Mouse (Mus musculus) left cerebral cortex, postnatal 14 days (tissue): Measurements from ENCODE around the gene Rasgef1b. TPM values are rescaled to one million over a fixed set of nuclear protein-coding genes. Genes with fewer than 3 reads are reported as not detected.

Source experiments
- DNase-seq, 2 experiments: peaks; one replicate each; pipeline ENCODE4 v3.0.0; 2021 to 2022; ENCODE audit warnings: low spot score in 2 of 2, mixed read lengths in 1 of 2
- intact Hi-C: fragments of 180-260 bp; cut with DNase I; formaldehyde crosslinking; loops from one replicate; pipeline ENCODE4 v1.15.1; 2025
- total RNA-seq, 2 experiments: library from RNA; stranded (reverse); gene quantifications; 2 replicates each; pipeline ENCODE4 v1.2.3; 2021

Rasgef1b gene
- total RNA-seq, 2 experiments from 2014 or later, result 66.9 to 68.5 TPM

GRCm38 (mm10) chr5:99251379-99252202 lies 477.3 kb downstream of the Rasgef1b start:
- intact Hi-C loops, result loop anchor here (5.0 kb wide), 3 partner anchors 111 to 641 kb away; no protein-coding TSS in a partner anchor
- peak; percentile 62 to 79 for DNase-seq

- intact Hi-C loops, result loop anchor here (5.0 kb wide), 3 partner anchors 111 to 641 kb away; no protein-coding TSS in a partner anchor
These were observed 478.0 kb downstream of the Rasgef1b start for GRCm38 (mm10) chr5:99250820-99251219.

GRCm38 (mm10) chr5:99248501-99248900 lies 480.4 kb downstream of the Rasgef1b start:
- intact Hi-C loops, result no loop called here

More at GRCm38 (mm10) chr5:99250820-99251219, 478.0 kb downstream of the Rasgef1b start:
- no peak for DNase-seq

GRCm38 (mm10) chr5:99247915-99248314 lies 480.9 kb downstream of the Rasgef1b start:
- intact Hi-C loops, result no loop called here
- no peak for DNase-seq

More at GRCm38 (mm10) chr5:99248501-99248900, 480.4 kb downstream of the Rasgef1b start:
- DNase-seq, result peak; percentile 97 to 99

GRCm38 (mm10) chr5:99247441-99247840 lies 481.4 kb downstream of the Rasgef1b start:
- DNase-seq, result no peak
- intact Hi-C loops, result no loop called here

GRCm38 (mm10) chr5:99246972-99247371 lies 481.9 kb downstream of the Rasgef1b start:
- intact Hi-C loops, result no loop called here

GRCm38 (mm10) chr5:99241988-99242740 lies 486.7 kb downstream of the Rasgef1b start:
- DNase-seq, result no peak
- intact Hi-C loops, result no loop called here

More at GRCm38 (mm10) chr5:99246972-99247371, 481.9 kb downstream of the Rasgef1b start:
- DNase-seq, result no peak

- intact Hi-C loops, result no loop called here
- no peak for DNase-seq
These were observed 488.4 kb downstream of the Rasgef1b start for GRCm38 (mm10) chr5:99240501-99240900.

GRCm38 (mm10) chr5:99239677-99240076 lies 489.2 kb downstream of the Rasgef1b start:
- DNase-seq, result no peak
- intact Hi-C loops, result no loop called here

GRCm38 (mm10) chr5:99238150-99238549 lies 490.7 kb downstream of the Rasgef1b start:
- intact Hi-C loops, result no loop called here
- no peak for DNase-seq

GRCm38 (mm10) chr5:99236888-99237752 lies 491.7 kb downstream of the Rasgef1b start:
- DNase-seq, result no peak
- intact Hi-C loops, result no loop called here

GRCm38 (mm10) chr5:99236431-99236830 lies 492.4 kb downstream of the Rasgef1b start:
- no peak for DNase-seq
- intact Hi-C loops, result no loop called here

- intact Hi-C loops, result no loop called here
These were observed 494.6 kb downstream of the Rasgef1b start for GRCm38 (mm10) chr5:99234275-99234674.

GRCm38 (mm10) chr5:99233176-99233575 lies 495.7 kb downstream of the Rasgef1b start:
- intact Hi-C loops, result no loop called here
- DNase-seq, result no peak

More at GRCm38 (mm10) chr5:99234275-99234674, 494.6 kb downstream of the Rasgef1b start:
- no peak for DNase-seq

- intact Hi-C loops, result no loop called here
These were observed 496.5 kb downstream of the Rasgef1b start for GRCm38 (mm10) chr5:99232410-99232809.

GRCm38 (mm10) chr5:99230476-99230875 lies 498.4 kb downstream of the Rasgef1b start:
- intact Hi-C loops, result no loop called here
- DNase-seq, result no peak

More at GRCm38 (mm10) chr5:99232410-99232809, 496.5 kb downstream of the Rasgef1b start:
- DNase-seq, result no peak

GRCm38 (mm10) chr5:99227361-99227760 lies 501.5 kb downstream of the Rasgef1b start:
- no peak for DNase-seq
- intact Hi-C loops, result no loop called here

- intact Hi-C loops, result no loop called here
- DNase-seq, result peak; percentile 35 to 70
These were observed 504.3 kb downstream of the Rasgef1b start for GRCm38 (mm10) chr5:99224571-99225011.

GRCm38 (mm10) chr5:99223869-99224498 lies 504.9 kb downstream of the Rasgef1b start:
- no peak for DNase-seq
- intact Hi-C loops, result no loop called here
